Mouse (Mus musculus): ENCODE measurements at regions not wholly inside any gene's neighbourhood (a gene's known extent, or its start where the extent isn't known, plus 50 kb on each side); places are given as distances from the start of the nearest gene placed in this dataset.

DNA sequence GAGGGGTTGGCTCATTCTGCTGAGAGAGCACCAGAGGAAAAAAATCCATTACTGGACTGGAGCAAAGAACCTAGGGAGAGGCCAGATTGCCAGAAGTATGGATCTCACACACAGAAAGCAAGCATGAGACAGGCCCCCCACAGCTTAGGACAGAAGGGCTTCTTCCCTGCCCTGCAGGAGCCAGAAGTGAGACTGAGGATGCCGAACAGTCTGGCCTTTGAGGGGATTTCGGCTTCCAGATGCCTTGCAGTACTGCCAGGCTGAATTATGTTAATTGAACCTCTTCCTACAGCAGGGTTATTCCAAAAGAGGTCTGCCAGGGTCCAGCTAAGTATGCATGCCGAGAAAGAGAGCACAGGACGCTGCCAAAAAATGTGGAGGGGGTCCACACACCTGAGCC is 71.4 kb upstream of the Adgrl4 start:
- DNase-seq: no peak

DNA sequence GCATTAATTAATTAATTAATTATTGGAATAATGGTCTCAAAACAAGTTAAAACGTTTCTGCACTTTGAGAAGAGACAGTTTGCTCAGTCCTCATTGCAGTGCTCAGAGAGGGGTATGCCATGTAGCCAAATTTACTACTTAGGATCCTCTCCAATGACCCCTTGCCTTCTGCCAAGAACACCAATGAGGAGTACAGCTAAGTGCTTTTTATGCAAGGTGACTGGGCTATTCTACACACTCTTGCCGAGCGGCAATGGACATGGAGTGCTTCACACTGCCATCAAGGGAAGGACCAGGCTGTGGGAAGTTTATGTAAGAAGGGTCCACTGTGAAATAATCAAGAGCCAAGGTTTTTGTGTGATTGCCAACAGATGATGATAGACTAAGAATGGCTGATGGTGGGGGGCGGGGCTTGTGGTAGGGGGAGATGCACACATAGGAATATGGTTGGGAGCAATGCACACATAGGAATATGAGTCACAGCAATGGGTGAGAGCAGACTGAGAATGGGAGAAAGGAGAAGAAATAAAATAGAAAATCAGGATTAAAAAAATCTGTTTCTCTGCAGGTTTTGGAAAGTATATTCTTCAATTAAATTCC is 70.9 kb upstream of the Adgrl4 start:
- DNase-seq: no peak

DNA sequence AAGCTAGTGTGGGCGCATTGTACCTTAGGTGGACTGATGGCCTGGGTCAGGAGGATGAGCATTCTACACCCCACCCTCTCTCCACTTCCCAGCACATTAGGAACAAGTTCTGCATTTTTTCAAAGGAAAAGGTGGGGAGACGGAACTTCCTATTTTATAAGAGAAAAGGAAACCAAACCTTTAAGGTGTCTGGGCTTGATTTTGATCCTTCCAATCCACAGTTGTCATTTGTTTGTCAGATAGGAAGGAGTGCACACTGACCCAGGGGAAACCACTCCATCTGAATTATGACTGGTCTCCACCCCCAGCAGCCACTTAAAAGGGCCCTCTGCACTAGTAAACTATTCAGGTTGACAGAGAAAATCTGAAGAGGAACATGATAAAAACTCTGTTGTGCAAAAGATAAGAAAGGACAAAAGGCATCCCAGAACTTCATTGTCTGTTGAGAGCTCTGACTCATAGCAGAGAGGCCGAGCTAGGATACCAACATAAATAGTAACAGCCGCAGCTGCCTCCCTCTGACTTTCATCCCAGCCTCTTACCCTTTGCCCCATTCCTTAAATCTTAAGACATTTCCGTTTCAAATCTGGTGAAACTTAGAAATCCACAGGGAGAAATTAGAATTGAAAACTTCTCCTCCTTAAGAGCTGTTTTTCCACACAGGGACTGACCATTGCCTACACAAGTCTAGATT is 54.2 kb upstream of the Adgrl4 start:
- no peak for DNase-seq

GRCm38 (mm10) chr3:151384850-151385249 is 52.8 kb upstream of the Adgrl4 start:
- DNase-seq: no peak

DNA sequence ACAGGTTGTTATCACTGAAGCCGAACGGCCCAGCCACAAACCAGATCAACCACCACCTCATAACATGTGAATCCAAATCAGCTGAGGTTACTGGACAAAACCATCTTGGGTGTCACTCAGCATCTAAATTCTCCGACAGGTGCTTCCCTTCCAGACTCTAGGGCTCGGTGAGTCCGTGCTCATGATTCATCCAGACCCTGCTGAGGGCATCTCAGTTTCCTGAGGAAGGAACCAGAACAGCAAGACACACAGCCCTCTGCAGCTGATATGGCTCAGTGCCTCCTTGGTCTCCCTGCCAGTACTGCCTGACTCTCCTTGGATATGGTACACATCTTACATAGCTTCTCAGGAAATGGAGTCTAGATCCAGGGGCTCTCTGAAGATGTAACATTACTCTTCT is 51.6 kb upstream of the Adgrl4 start:
- DNase-seq: no peak

Small RNAs in the stretch of these regions (microRNA-seq; reads per million reads assigned to microRNA genes)
- 0 reads per million in 2 experiments for gene Mir3963
